ENCODE assay signal across 21 mouse cellular contexts in genomic region chr5:125728521-125728920, GRCm38 (mm10).
DNase-seq lines count a peak whose midpoint lies in the region; ATAC-seq and TF ChIP-seq lines count a peak whose summit lies in the region.
"Had no signal": no experiment of that assay in that cellular context is flagged by ENCODE, and none has a peak within 500 bp of the region (broad histone marks: within the 10 kb centered on the region; RNA-seq: fewer than 3 reads in every experiment).

No protein-coding gene starts in this region.

- H3K9me3 ChIP-seq in midbrain, embryonic 10.5 days (replicated peaks) = peaks cover 19% of the 10 kb centered on the region; the same call in 1 of the 2 replicates
- H3K9me3 ChIP-seq: forebrain, embryonic 15.5 days had no signal

- H3K27ac ChIP-seq in left cerebral cortex, adult 2 months = peak overlapping the region; percentile 10; the same call in 1 of the 2 replicates
- H3K27ac ChIP-seq in cortical plate, adult 2 months (ENCODE audit: insufficient read depth, low read length) = peak overlapping the region; percentile 19
- no peak overlapping the region for H3K27ac ChIP-seq in midbrain, embryonic 10.5 days (replicated peaks)
- H3K27ac ChIP-seq: embryonic facial prominence, embryonic 10.5 days; embryonic facial prominence, embryonic 12.5 days; forebrain, embryonic 13.5 days; forebrain, embryonic 15.5 days had no signal

- 82% methylated on average over 3 of the region's 3 CpGs for WGBS in midbrain, embryonic 10.5 days

- TF ChIP-seq CTCF in left cerebral cortex, adult 2 months (IDR thresholded peaks at IDR 0.05) = no peak
- TF ChIP-seq CTCF in cortical plate, adult 2 months (IDR thresholded peaks at IDR 0.05; ENCODE audit: extremely low read depth, insufficient read depth, low read length) = no peak

- DNase-seq in frontal cortex, postnatal 14 days (ENCODE audit: low spot score in 2 of 2) = no peak
- DNase-seq in left cerebral cortex, adult 2 months (ENCODE audit: extremely low spot score in 1 of 2, low spot score in 2 of 2) = no peak
- DNase-seq in left cerebral cortex, postnatal 36 days (ENCODE audit: low spot score in 2 of 2) = no peak
- no peak for DNase-seq in midbrain, embryonic 10.5 days (ENCODE audit: low spot score)
- DNase-seq in lung, postnatal 4 days = no peak
- DNase-seq: adrenal gland, adult 2 months; adrenal gland, postnatal 10 days; adrenal gland, postnatal 25 days; cerebellum, adult 11 months; cerebellum, adult 18-20 months; cerebellum, adult 8-10 months; cerebellum, adult 9-11 months; cerebellum, postnatal 14 days; cerebellum, postnatal 36 days; forebrain, postnatal 0 days had no signal

- no peak for TF ChIP-seq POLR2A in cortical plate, adult 2 months (IDR thresholded peaks at IDR 0.05; ENCODE audit: extremely low read depth, insufficient read depth, low read length)

- intact Hi-C loops in left cerebral cortex, adult 2 months (cut with DNase I) = no loop called here
- intact Hi-C loops in left cerebral cortex, postnatal 36 days (cut with DNase I) = no loop called here

- H3K4me3 ChIP-seq in left cerebral cortex, adult 2 months = no peak overlapping the region
- H3K4me3 ChIP-seq in cortical plate, adult 2 months (ENCODE audit: insufficient read depth, low read length) = no peak overlapping the region
- H3K4me3 ChIP-seq in midbrain, embryonic 10.5 days = no peak overlapping the region
- H3K4me3 ChIP-seq: embryonic facial prominence, embryonic 10.5 days; embryonic facial prominence, embryonic 12.5 days; forebrain, embryonic 13.5 days; forebrain, embryonic 15.5 days had no signal

- peaks cover 6% of the 10 kb centered on the region for H3K4me1 ChIP-seq in cortical plate, adult 2 months (ENCODE audit: control insufficient read depth, insufficient read depth, low read length)
- H3K4me1 ChIP-seq in midbrain, embryonic 10.5 days = no peaks in the 10 kb centered on the region
- H3K4me1 ChIP-seq: embryonic facial prominence, embryonic 10.5 days; embryonic facial prominence, embryonic 12.5 days; forebrain, embryonic 13.5 days; forebrain, embryonic 15.5 days had no signal

- peak; percentile 72 for ATAC-seq in frontal cortex, adult (ENCODE audit: low TSS enrichment)
- ATAC-seq: forebrain, embryonic 13.5 days; forebrain, embryonic 15.5 days; forebrain, postnatal 0 days had no signal

- H3K27me3 ChIP-seq in midbrain, embryonic 10.5 days (ENCODE audit: low read depth, poor library complexity, severe bottlenecking) = no peaks in the 10 kb centered on the region
- H3K27me3 ChIP-seq: embryonic facial prominence, embryonic 12.5 days; forebrain, embryonic 13.5 days; forebrain, embryonic 15.5 days had no signal

- H3K36me3 ChIP-seq in midbrain, embryonic 10.5 days = no peaks in the 10 kb centered on the region
- H3K36me3 ChIP-seq: embryonic facial prominence, embryonic 10.5 days; embryonic facial prominence, embryonic 12.5 days had no signal
